Mouse (Mus musculus): ENCODE measurements around the gene Wif1.

Wif1 gene

GRCm38 (mm10) chr10:121070742-121071141, 37.0 kb downstream of the Wif1 start:
- DNase-seq (ENCODE audit: low spot score): no peak

DNA sequence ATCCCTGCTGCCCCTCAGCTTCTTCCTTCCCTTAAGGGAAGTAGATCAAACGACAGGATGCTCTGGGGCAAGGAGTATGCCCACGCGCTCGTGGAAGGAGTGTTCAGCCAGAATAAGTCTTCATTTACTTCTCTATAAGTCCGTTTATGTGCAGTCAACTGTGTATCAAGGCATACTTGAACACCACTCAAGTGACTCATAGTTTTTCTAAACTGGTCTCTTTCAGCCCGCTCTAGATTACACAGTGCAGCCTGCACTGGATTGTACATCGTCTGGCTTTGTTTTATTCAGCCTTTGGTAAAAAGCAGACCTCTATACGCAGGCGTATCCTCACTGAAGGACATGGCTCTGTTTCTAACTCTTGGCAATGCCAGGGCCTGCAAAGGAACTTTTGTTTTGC, 46.7 kb downstream of the Wif1 start:
- no peak for DNase-seq (ENCODE audit: low spot score)

GRCm38 (mm10) chr10:121082881-121083280, 49.1 kb downstream of the Wif1 start:
- DNase-seq (ENCODE audit: low spot score): no peak

- peak; percentile 50 for DNase-seq (ENCODE audit: low spot score)
Measured at GRCm38 (mm10) chr10:121083512-121083911, 49.8 kb downstream of the Wif1 start.

GRCm38 (mm10) chr10:121088679-121089078, 54.9 kb downstream of the Wif1 start:
- DNase-seq (ENCODE audit: low spot score): no peak

DNA sequence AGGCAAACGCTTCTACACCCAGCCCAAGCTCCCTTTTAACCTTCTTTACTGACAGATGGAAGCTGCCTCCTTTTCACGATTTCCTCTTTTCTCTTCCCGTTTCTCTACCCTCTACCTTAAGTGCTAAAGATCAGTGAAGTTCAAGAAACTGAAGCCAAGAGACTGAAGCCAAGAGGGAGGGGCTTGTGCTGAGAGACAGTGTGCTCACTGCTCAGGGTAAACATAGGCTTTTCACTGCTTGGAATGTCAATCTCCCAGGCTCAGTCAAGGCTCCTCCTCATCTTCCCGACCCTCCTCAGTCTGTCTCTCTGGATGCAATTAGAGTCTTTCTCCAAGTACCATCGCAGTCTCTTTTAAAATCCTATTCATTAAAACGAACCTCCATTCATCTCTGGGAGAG, 55.6 kb downstream of the Wif1 start:
- no peak for DNase-seq (ENCODE audit: low spot score)

DNA sequence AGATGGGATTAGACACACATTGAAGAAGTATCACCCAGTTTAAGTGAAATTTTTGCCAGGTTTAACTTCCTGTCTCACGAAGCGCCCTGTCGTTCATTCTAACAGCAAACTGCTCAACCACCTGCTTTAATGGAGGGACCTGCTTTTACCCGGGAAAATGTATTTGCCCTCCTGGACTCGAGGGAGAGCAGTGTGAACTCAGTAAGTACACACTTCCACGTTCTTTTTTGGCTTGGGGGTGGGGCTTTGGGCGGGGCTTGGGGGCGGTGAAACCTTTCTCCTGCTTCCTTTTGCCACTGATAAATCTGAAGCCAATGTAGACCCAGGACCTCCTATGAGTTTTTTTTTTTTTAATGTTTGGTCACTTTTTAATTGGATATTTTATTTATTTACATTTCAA, 56.2 kb downstream of the Wif1 start:
- no peak for DNase-seq (ENCODE audit: low spot score)

DNA sequence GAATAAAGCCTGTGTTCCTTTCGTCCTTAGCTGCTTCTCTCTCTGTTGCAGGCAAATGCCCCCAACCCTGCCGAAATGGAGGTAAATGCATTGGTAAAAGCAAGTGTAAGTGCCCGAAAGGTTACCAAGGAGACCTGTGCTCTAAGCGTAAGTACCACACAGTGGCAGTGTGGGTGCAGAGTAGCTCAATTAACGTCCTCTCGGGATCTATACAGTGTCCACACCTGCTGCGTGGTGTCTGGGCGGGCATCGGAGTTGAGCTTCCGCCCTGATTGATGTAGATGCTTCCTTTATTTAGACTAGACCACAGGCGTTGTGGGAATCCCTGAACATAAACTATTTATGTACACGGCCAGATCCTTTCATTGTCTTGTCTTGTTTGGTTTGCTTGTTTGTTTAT, 62.2 kb downstream of the Wif1 start:
- DNase-seq (ENCODE audit: low spot score): no peak

DNA sequence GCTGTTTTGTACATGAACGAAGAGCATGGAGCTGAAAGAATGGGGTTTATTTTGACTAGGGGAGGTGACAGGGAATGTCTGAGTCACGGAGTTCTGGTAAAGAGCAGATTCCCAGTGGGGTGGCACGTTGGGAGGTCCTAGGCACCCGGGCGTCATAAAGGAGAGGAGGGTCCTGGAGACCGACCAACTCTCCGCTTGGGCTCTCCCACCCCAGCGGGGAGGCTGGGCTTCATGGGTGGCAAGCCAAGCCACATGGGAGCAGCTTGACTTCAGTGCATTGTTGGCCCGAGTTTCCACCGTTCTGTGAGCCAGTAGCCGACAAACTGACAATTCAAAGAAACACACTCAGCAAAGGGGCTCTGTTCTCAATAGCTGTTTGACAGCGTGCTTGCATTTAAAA, 64.5 kb downstream of the Wif1 start:
- DNase-seq (ENCODE audit: low spot score): no peak

GRCm38 (mm10) chr10:121099658-121100057, 65.9 kb downstream of the Wif1 start:
- no peak for DNase-seq (ENCODE audit: low spot score)

DNA sequence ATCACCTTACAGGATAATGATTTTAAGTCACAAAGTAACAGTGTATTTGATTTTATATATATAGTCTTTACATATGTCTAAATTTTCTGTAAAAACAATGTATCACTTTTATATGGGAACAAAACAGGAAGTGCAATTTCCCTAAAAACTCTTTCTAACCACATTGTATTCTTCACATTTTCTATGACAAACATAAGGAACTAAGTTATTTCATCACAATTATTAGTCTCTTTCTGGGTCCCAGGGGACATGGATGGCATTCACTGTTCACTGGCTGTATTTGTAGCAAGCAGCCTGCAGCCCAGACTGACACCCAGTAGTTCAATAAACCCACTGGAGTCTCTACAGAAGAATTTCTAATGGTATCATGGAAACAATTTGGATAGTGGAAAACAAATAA, 82.4 kb downstream of the Wif1 start:
- DNase-seq (ENCODE audit: low spot score): no peak

GRCm38 (mm10) chr10:121116636-121117035, 82.9 kb downstream of the Wif1 start:
- no peak for DNase-seq (ENCODE audit: low spot score)

DNA sequence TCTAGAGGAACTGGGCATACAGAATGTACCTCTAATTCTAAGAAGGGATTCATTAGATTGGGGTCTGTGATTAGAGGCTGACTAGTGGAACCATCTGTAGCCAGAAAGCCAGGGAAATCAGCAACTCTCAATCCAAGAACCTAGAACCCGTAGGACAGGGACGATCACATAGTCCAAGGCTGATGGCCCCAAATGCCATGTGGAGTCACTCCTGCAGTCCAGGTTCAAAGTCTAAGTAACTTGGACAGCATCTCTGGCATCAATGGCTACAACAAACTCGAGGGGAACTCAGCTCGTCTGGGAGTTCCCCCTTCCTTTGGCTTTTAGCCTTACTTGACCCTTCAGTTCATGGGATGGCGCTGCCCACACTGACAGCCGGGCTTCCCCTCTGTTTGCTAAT, 87.0 kb downstream of the Wif1 start:
- DNase-seq (ENCODE audit: low spot score): no peak

DNA sequence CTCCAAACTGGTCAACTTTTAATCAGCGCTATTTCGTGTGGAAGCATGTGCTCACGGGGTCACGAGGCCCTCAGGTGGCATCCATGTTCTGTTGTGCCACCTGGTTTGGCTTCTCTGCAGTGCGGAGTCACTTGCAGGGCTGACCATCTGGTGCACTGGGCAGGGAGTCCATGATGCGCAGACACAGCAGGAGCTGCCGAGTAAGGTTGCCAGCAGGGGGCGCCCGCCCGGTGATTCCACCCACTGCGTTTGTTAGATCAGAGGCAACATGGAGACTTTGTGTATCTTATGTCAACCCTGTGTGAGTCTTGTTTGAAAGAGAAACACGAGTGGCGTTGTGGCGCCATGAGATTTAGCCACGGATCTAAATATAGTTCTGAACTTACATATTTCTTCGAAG, 90.7 kb downstream of the Wif1 start:
- peak; percentile 78 for DNase-seq (ENCODE audit: low spot score)

- DNase-seq (ENCODE audit: low spot score): no peak
Measured at GRCm38 (mm10) chr10:121129000-121129925, 95.5 kb downstream of the Wif1 start.
